Mouse (Mus musculus) neural tube, embryonic 13.5 days (tissue): ENCODE data around the gene Ispd. TPM values are rescaled to one million over a fixed set of nuclear protein-coding genes. Genes with fewer than 3 reads are reported as not detected.

ENCODE experiments used
- ATAC-seq: fragments of 200-750 bp; cut with Nextera tagmentation; 2 replicates; pipeline ENCODE4 v1.8.0; 2017; ENCODE audit warnings: low read depth, mild to moderate bottlenecking, moderate TSS enrichment, moderate library complexity
- H3K27ac ChIP-seq: fragments of 300-500 bp; sonication (generic); replicated peaks from 2 replicates; pipeline ENCODE4 v1.5.1; 2015; ENCODE audit warnings: moderate library complexity, mild to moderate bottlenecking, inconsistent platforms
- H3K27me3 ChIP-seq: fragments of 300-500 bp; sonication (generic); 2 replicates; pipeline ENCODE4 v1.6.1; 2015; ENCODE audit warnings: mild to moderate bottlenecking, inconsistent platforms
- H3K36me3 ChIP-seq: fragments of 300-500 bp; sonication (generic); 2 replicates; pipeline ENCODE4 v1.6.1; 2015; ENCODE audit warnings: mild to moderate bottlenecking, inconsistent platforms
- H3K4me1 ChIP-seq: fragments of 300-500 bp; sonication (generic); replicated peaks from 2 replicates; pipeline ENCODE4 v1.6.1; 2015; ENCODE audit warnings: inconsistent platforms
- H3K4me2 ChIP-seq: fragments of 300-500 bp; sonication (generic); 2 replicates; pipeline ENCODE4 v1.6.1; 2015; ENCODE audit warnings: inconsistent platforms, mild to moderate bottlenecking, moderate library complexity
- H3K4me3 ChIP-seq: fragments of 300-500 bp; sonication (generic); 2 replicates; pipeline ENCODE4 v1.5.1; 2015; ENCODE audit warnings: mild to moderate bottlenecking, inconsistent platforms
- H3K9ac ChIP-seq: fragments of 300-500 bp; sonication (generic); 2 replicates; pipeline ENCODE4 v1.6.1; 2015; ENCODE audit warnings: moderate library complexity, mild to moderate bottlenecking, inconsistent platforms
- H3K9me3 ChIP-seq: fragments of 300-500 bp; sonication (generic); 2 replicates; pipeline ENCODE4 v1.6.1; 2016; ENCODE audit warnings: inconsistent platforms
- WGBS: fragments of 180-500 bp; shearing (Covaris S2); methylation state at CpG from one replicate; pipeline ENCODE4 v1.1.7; 2015; 5-methylcytosine and 5-hydroxymethylcytosine counted together
- polyA plus RNA-seq: library from polyadenylated mRNA; unstranded; fragments of >200 nt; fragmentation: Nextera tagmentation; extraction: Ambion mirVana; gene quantifications from 2 replicates; pipeline ENCODE4 v1.2.1, GENCODE M21; 2015

The Ispd gene
- polyA plus RNA-seq, 1 experiment from 2014 or later: 17.9 TPM

DNA sequence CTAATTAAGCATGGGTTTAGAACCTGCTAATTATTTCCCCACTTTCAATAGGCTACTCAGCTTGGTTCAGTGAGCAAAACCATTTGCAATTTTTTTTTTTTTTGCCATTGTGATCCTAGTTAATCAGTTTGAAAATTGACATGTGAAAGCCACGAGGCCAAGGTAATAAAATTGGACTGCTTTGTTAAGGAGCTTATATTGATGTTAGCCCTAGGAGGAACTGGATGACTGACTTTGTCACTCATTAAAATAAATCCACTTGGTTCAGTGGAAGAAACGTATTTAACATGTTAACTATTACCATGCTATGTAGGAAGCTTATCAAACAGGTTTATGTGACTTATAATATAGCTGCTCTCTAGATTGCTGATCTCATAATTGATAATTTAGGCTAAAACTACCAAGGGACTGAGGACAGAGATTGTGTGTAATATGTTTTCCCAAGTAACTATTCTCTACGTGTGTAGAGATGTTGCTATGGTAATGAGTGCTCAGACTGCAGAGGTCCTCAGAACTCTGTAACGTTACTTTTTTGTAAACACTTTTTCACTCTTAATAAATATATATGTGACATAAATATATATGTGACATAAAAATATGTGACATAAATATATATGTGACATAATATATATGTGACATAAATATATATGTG, 150.3 kb downstream of the Ispd start:
- no peak for ATAC-seq
- Histone ChIP-seq H3K4me3 (no peak overlapping the region), H3K36me3 (no peaks in the 10 kb centered on the region), H3K9me3 (no peaks in the 10 kb centered on the region), H3K9ac (no peak overlapping the region), H3K4me1 (no peaks in the 10 kb centered on the region), H3K27me3 (no peaks in the 10 kb centered on the region), H3K27ac (no peak overlapping the region), H3K4me2 (no peak overlapping the region)
- 58% methylated on average over 4 of the region's 4 CpGs for WGBS

DNA sequence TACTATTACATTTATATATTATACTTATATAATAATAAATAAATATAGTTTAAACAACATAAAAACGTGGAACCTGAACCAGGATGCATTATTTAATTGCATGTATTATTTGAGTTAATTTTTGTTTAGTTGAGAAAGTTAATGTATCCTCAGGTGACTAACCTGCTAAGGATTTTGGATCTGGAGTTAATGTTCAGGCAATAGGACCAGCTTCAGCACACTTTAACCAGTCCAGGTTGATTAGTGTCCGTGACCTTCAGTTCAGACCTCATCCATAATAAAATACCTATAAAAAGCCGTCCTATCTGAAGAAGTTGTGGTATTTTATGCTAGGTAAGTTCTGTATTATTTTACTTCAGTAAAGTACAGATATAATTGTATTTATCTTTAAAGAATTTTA, 151.3 kb downstream of the Ispd start:
- Histone ChIP-seq H3K4me3 (no peak overlapping the region), H3K27me3 (no peaks in the 10 kb centered on the region), H3K4me1 (no peaks in the 10 kb centered on the region), H3K4me2 (no peak overlapping the region), H3K27ac (no peak overlapping the region), H3K9ac (no peak overlapping the region), H3K36me3 (no peaks in the 10 kb centered on the region), H3K9me3 (no peaks in the 10 kb centered on the region)
- ATAC-seq: no peak
- 90% methylated on average over 3 of the region's 3 CpGs for WGBS

DNA sequence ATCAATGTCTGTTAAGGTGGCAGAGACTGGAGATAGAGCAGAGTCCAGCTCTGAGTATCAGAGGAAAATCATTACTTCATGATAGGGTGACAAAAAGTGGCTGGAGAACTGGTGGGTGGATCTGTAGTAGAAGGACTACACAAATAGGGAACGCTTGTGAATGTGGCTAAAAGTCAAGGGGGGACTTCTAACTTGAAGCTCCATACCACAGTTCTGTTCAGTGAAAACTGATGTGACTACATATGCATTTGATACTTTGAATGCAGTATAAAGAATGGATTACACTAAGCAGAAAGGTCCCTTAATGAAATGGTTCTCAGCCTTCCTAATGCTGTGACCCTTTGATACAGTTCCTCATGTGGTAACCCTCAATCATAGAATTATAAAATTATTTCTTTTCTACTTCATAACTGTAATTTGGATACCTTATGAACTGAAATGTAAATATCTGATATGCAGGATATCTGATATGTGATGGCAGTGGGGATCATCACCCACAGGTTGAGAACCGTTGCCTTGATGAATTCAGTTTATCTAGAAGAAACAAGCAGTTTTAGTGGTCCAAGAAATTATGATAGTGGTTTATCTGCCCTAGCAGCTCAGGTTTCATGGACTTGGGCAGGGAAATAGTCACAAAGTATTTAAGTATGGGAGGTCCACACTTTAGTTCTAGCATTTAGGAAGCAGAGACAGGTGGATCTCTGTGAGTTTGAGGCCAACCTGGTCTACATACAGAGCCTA, 152.1 kb downstream of the Ispd start:
- Histone ChIP-seq H3K27ac (no peak overlapping the region), H3K27me3 (no peaks in the 10 kb centered on the region), H3K36me3 (no peaks in the 10 kb centered on the region), H3K9ac (no peak overlapping the region), H3K4me2 (no peak overlapping the region), H3K9me3 (no peaks in the 10 kb centered on the region), H3K4me3 (no peak overlapping the region), H3K4me1 (no peaks in the 10 kb centered on the region)
- WGBS: 97% methylated on average over 2 of the region's 2 CpGs
- ATAC-seq: no peak

DNA sequence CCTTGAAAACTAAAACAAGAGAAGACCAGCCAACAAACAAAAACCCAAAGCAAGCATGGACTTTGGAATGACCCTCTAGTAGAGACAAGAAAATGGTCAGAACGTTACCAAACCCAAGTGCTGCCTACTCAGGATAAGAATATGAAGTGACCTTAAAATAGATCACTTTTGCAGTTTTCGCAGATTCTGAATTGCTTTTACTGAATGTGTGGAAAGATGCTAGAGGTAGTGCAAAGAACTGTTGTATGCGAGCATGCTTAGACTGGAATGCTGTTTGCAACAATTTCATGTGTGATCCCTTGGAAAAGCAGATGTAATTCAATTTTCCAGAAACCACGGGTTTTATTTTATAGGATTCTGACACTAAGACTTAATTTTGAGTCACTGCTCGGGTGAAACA, 153.3 kb downstream of the Ispd start:
- Histone ChIP-seq H3K9me3 (no peaks in the 10 kb centered on the region), H3K27me3 (no peaks in the 10 kb centered on the region), H3K36me3 (no peaks in the 10 kb centered on the region), H3K4me1 (no peaks in the 10 kb centered on the region), H3K4me3 (no peak overlapping the region), H3K27ac (no peak overlapping the region), H3K4me2 (no peak overlapping the region), H3K9ac (no peak overlapping the region)
- ATAC-seq: no peak
- 89% methylated on average over 5 of the region's 5 CpGs for WGBS

DNA sequence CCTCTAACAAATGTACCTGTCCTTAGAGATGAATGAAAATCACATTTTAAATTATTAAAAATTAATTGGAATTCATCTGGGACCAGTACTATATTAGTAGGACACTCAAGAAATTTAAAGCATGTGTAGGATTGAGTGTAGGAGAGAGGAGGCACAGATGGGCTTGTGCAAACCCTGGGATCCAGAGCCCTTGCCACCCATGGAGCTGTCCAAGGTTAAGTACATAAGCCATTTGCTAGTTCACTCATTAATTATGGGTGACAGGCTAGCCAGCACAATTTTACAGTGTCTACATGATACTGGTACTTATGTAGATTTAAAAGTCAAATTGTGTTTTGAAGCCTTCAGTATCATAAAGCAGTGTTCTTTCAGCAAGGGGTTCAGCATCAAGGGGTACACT, 164.1 kb downstream of the Ispd start:
- no peak overlapping the region for H3K4me2 ChIP-seq
- no peaks in the 10 kb centered on the region for H3K27me3 ChIP-seq
- no peak overlapping the region for H3K4me3 ChIP-seq
- no peaks in the 10 kb centered on the region for H3K36me3 ChIP-seq
- H3K27ac ChIP-seq: no peak overlapping the region
- no peak for ATAC-seq
- no peak overlapping the region for H3K9ac ChIP-seq
- no peaks in the 10 kb centered on the region for H3K9me3 ChIP-seq
- no peaks in the 10 kb centered on the region for H3K4me1 ChIP-seq

DNA sequence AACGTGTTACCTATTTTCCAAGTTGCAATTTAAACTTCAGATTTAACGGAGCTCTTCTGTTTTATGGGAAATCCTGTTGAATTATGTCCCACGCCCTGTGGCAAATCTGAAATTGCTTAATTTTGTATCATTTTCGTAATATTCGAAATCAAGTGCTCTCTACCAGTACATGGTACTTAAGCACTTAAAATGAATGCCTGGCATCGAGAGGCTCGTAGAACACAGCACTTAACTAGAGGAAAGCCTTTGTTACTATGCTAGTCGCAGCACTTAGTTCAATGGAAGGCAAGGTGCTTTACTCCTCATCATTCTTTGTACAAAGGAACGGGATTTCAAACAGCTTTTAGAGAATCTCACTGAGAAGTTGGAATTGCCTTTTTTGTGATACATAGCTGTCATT, 168.2 kb downstream of the Ispd start:
- no peaks in the 10 kb centered on the region for H3K9me3 ChIP-seq
- no peak overlapping the region for H3K9ac ChIP-seq
- no peak overlapping the region for H3K4me2 ChIP-seq
- no peaks in the 10 kb centered on the region for H3K36me3 ChIP-seq
- H3K27me3 ChIP-seq: no peaks in the 10 kb centered on the region
- ATAC-seq: no peak
- WGBS: 89% methylated on average over 9 of the region's 9 CpGs
- H3K4me1 ChIP-seq: no peaks in the 10 kb centered on the region
- no peak overlapping the region for H3K4me3 ChIP-seq
- H3K27ac ChIP-seq: no peak overlapping the region

DNA sequence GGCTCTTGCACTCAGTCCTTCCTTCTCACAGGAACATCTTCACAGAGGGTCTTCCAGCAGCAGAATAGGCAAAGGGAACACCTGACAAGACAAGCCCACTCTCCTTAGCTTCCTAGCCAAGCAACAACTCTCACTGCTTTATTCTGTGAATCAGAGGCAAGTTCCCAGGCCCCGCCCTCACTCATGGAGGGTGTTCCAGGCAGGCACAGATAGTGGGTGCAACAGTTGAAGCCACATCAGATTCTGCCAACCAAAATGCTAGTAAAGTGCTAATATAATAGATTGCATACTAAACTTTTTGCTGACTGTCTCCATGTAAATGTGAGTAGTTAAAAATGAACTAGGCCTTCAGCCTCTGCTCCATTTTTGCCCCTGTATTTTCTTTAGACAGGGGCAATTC, 173.4 kb downstream of the Ispd start:
- Histone ChIP-seq H3K36me3 (no peaks in the 10 kb centered on the region), H3K4me2 (no peak overlapping the region), H3K9ac (no peak overlapping the region), H3K27me3 (no peaks in the 10 kb centered on the region), H3K9me3 (no peaks in the 10 kb centered on the region), H3K27ac (no peak overlapping the region), H3K4me3 (no peak overlapping the region), H3K4me1 (no peaks in the 10 kb centered on the region)
- 93% methylated on average over 1 of the region's 1 CpGs for WGBS
- no peak for ATAC-seq

DNA sequence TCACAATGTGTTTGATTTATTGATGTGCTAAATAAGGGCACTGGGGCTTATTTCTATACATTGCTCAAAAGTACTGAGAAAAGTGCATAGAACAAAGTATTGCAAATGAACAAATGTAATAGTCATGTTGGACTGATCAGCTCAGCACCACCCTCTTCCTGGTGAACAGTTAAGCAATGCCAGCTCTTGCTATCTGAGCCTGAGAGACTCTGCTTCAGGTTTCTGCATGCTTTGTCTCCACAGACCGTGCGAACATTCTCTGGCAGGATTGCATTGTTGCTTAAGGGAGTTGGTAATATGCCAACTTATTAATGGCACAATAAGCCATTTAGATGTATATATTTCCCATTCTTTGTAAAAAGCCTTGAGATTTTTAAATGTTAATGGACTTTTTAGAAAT, 182.9 kb downstream of the Ispd start:
- Histone ChIP-seq H3K4me2 (no peak overlapping the region), H3K27me3 (no peaks in the 10 kb centered on the region), H3K4me1 (no peaks in the 10 kb centered on the region), H3K36me3 (no peaks in the 10 kb centered on the region), H3K27ac (no peak overlapping the region), H3K9me3 (no peaks in the 10 kb centered on the region), H3K9ac (no peak overlapping the region), H3K4me3 (no peak overlapping the region)
- ATAC-seq: no peak
- 65% methylated on average over 2 of the region's 2 CpGs for WGBS

DNA sequence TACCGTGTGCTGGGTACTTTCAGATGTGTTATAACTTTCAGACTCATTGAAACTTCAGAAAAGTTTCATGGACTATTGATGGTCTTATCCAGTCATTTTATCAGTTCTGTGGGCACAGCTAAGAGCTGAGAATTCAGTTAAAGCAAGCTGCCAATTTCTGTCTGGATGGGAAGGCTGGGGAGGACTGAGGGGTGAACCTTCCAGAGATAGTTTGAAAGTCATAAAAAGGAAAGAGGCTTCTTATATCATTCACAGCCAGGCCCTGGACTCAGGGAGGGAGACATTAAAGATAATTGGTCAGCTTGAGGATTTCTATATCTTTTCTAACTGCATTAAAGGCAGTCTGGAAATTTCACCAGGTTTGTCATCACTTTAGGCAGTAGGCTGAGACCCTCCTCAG, 185.7 kb downstream of the Ispd start:
- 92% methylated on average over 1 of the region's 1 CpGs for WGBS
- ATAC-seq: no peak
- H3K4me2 ChIP-seq: no peak overlapping the region

DNA sequence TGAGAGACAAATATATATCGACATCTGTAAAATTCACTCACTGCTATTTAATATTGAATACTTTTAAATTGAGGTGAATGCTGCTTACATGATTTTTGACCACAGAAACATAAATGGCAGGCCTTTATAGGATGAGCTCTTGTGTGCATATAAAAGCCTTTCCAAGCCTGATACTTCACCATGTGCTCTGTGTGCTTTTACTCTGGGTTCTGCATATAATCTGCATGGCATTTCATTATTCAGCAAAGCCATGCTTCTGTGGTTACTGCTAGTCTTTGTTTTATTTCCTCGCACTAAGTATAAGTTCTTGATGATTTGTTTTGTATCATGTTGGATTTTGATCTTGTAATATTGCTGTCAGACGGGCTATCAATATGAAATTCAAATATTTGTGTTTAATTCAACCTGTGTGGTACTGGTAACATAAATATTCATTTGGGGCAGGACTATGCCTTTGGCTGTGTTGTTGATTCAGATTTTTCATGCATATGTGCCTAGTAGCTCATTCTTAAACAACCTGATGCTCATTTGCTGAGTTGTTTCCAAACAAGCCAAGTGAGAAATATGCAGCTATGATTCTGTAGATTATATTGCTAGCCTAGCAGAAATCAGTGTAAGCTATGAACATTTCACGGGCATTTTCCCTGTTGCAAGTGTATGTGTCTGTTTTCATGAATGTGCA, 189.3 kb downstream of the Ispd start:
- H3K36me3 ChIP-seq: no peaks in the 10 kb centered on the region
- no peak overlapping the region for H3K4me2 ChIP-seq
- no peak for ATAC-seq
- no peaks in the 10 kb centered on the region for H3K4me1 ChIP-seq
- WGBS: 92% methylated on average over 4 of the region's 4 CpGs
- no peak overlapping the region for H3K27ac ChIP-seq
- H3K9me3 ChIP-seq: no peaks in the 10 kb centered on the region
- no peak overlapping the region for H3K9ac ChIP-seq
- no peaks in the 10 kb centered on the region for H3K27me3 ChIP-seq
- no peak overlapping the region for H3K4me3 ChIP-seq

More for the DNA sequence above, 185.7 kb downstream of the Ispd start:
- Histone ChIP-seq H3K27me3 (no peaks in the 10 kb centered on the region), H3K27ac (no peak overlapping the region), H3K9me3 (no peaks in the 10 kb centered on the region), H3K36me3 (no peaks in the 10 kb centered on the region), H3K9ac (no peak overlapping the region), H3K4me1 (no peaks in the 10 kb centered on the region), H3K4me3 (no peak overlapping the region)

DNA sequence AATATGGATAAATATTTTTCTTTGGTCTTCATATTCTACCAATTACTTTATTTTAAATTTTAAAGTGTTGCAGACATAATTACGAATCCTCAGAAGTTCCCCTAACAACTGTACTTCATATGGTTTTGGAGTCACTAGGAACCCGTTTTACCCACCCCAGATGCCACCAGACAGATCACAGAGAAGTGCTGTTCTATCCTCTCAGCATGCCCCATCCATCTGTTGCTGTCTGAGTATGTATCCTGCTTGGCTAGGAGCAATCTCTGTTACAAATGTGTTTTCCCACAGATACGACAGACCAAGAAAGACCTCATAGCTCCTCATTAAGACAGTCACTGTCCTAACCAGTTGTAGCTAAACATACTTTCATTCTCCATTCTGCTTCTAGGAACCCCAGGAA, 203.6 kb downstream of the Ispd start:
- Histone ChIP-seq H3K4me2 (no peak overlapping the region), H3K9ac (no peak overlapping the region), H3K4me3 (no peak overlapping the region), H3K27ac (no peak overlapping the region), H3K27me3 (no peaks in the 10 kb centered on the region), H3K4me1 (no peaks in the 10 kb centered on the region), H3K36me3 (no peaks in the 10 kb centered on the region), H3K9me3 (peaks cover 2% of the 10 kb centered on the region; the same call in 1 of the 2 replicates)
- 80% methylated on average over 3 of the region's 3 CpGs for WGBS
- ATAC-seq: no peak

DNA sequence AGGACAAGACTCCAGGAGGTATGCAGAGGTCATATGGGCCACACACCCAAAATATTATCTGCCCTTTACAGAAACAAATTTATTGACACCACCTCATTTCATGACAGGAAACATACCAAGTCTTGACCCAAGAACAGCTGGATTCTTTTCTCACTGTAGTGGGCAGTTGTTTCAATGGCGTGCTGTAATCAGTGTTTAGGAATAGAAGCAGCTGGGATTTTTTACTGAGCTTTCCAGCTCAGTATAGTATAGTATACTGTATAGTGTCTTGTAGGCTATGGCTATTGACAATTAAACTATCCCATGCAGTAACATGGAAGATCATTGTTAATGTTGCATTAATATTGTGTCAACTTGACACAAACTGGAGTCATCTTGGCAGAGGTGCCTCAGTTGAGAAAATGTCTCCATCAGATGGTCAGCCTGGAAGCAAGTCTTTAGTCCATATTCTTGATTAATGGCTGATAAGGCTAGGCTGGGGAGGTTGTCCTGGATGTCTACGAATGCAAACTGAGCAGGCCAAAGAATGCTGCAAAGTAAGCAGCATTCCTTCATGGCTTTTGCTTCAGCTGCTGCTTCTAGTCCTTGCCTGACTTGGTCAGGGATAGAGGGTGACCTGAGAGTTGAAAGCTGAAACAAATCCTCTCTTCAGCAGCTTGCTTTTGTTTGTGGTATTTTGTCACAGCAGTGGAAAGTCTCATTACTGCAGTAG, 216.4 kb downstream of the Ispd start:
- H3K9ac ChIP-seq: no peak overlapping the region
- H3K4me1 ChIP-seq: no peaks in the 10 kb centered on the region
- H3K9me3 ChIP-seq: no peaks in the 10 kb centered on the region
- H3K27ac ChIP-seq: no peak overlapping the region
- 84% methylated on average over 2 of the region's 2 CpGs for WGBS
- no peaks in the 10 kb centered on the region for H3K27me3 ChIP-seq
- no peak overlapping the region for H3K4me3 ChIP-seq
- H3K4me2 ChIP-seq: no peak overlapping the region
- no peaks in the 10 kb centered on the region for H3K36me3 ChIP-seq
- no peak for ATAC-seq
